Mouse (Mus musculus): ENCODE measurements around the gene Prickle2.

The Prickle2 gene

GRCm38 (mm10) chr6:92584026-92584425 lies 121.9 kb downstream of the Prickle2 start:
- DNase-seq (ENCODE audit: low read depth) = no peak

GRCm38 (mm10) chr6:92575227-92575626 lies 130.7 kb downstream of the Prickle2 start:
- DNase-seq (ENCODE audit: low read depth) = no peak

GRCm38 (mm10) chr6:92572139-92572538 lies 133.8 kb downstream of the Prickle2 start:
- DNase-seq (ENCODE audit: low read depth) = no peak

GRCm38 (mm10) chr6:92570090-92570489 lies 135.9 kb downstream of the Prickle2 start:
- DNase-seq (ENCODE audit: low read depth) = no peak

- DNase-seq (ENCODE audit: low read depth) = no peak
Measured at GRCm38 (mm10) chr6:92569283-92569682, 136.7 kb downstream of the Prickle2 start.

- no peak for DNase-seq (ENCODE audit: low read depth)
Measured at GRCm38 (mm10) chr6:92559261-92559660, 146.7 kb downstream of the Prickle2 start.

GRCm38 (mm10) chr6:92555675-92556074 lies 150.3 kb downstream of the Prickle2 start:
- DNase-seq (ENCODE audit: low read depth) = no peak

GRCm38 (mm10) chr6:92553086-92553485 lies 152.9 kb downstream of the Prickle2 start:
- no peak for DNase-seq (ENCODE audit: low read depth)

GRCm38 (mm10) chr6:92549246-92549645 lies 156.7 kb downstream of the Prickle2 start:
- no peak for DNase-seq (ENCODE audit: low read depth)

- no peak for DNase-seq (ENCODE audit: low read depth)
Measured at GRCm38 (mm10) chr6:92545204-92545603, 160.8 kb downstream of the Prickle2 start.

- no peak for DNase-seq (ENCODE audit: low read depth)
Measured at GRCm38 (mm10) chr6:92543825-92544224, 162.1 kb downstream of the Prickle2 start.

- no peak for DNase-seq (ENCODE audit: low read depth)
Measured at GRCm38 (mm10) chr6:92542402-92543101, 163.4 kb downstream of the Prickle2 start.

- no peak for DNase-seq (ENCODE audit: low read depth)
Measured at GRCm38 (mm10) chr6:92534226-92535031, 171.5 kb downstream of the Prickle2 start.

- no peak for DNase-seq (ENCODE audit: low read depth)
Measured at GRCm38 (mm10) chr6:92533306-92534063, 172.5 kb downstream of the Prickle2 start.

GRCm38 (mm10) chr6:92532896-92533295 lies 173.1 kb downstream of the Prickle2 start:
- DNase-seq (ENCODE audit: low read depth) = no peak

GRCm38 (mm10) chr6:92532331-92532730 lies 173.6 kb downstream of the Prickle2 start:
- DNase-seq (ENCODE audit: low read depth) = no peak

GRCm38 (mm10) chr6:92526212-92526611 lies 179.7 kb downstream of the Prickle2 start:
- DNase-seq (ENCODE audit: low read depth) = no peak

GRCm38 (mm10) chr6:92525646-92526045 lies 180.3 kb downstream of the Prickle2 start:
- DNase-seq (ENCODE audit: low read depth) = no peak

GRCm38 (mm10) chr6:92521526-92522075 lies 184.4 kb downstream of the Prickle2 start:
- no peak for DNase-seq (ENCODE audit: low read depth)

- DNase-seq (ENCODE audit: low read depth) = no peak
Measured at GRCm38 (mm10) chr6:92520088-92520875, 185.7 kb downstream of the Prickle2 start.

- DNase-seq (ENCODE audit: low read depth) = no peak
Measured at GRCm38 (mm10) chr6:92518438-92518968, 187.5 kb downstream of the Prickle2 start.
